Mouse (Mus musculus): ENCODE results near the gene Gm11009.
"Not testable (repeated sequence)": the region's sequence is repeated elsewhere in the genome, so short reads cannot be mapped to it uniquely, and the experiment has no call there.

The Gm11009 gene

DNA sequence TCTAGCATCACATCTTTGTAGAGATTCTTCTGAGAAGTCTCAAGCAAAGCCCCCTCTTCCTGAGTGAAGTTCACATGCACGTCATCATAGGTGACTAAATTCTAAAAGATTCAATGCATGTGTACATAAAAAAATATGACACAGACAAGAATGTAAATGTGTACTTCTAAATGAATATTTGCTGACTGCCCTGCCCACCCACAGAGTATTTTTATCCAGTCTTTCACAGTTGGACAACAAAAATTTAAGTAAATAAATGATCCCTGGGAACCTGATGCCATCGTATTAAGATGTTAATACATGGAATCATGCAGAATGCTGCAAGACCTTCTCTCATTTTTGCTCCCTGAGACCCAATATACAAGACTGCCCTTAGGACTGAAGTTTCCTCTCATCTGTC lies at the start of gene Gm11009:
Gene Gm11009, minus strand, starts transcription at position 101 of the 400 bp plus-strand sequence.
- DNase-seq (ENCODE audit: low spot score), result not testable (repeated sequence)

Data from testis, postnatal 10 days (tissue).